Mouse (Mus musculus) granulocyte monocyte progenitor cell, adult 5-6 weeks (primary cell): ENCODE measurements around the gene Clba1. TPM values are rescaled to one million over a fixed set of nuclear protein-coding genes. Genes with fewer than 3 reads are reported as not detected.

ENCODE experiments used
- ATAC-seq: replicated peaks from 2 replicates; pipeline ENCODE4 v1.8.0; 2016; ENCODE audit warnings: mild to moderate bottlenecking, moderate TSS enrichment, inconsistent platforms; ENCODE audit not compliant: poor library complexity, severe bottlenecking
- total RNA-seq, 2 experiments: library from RNA; stranded (forward) in 1 of 2; stranded (reverse) in 1 of 2; fragments of 200-712, 200-1000 nt in 1 of 2; fragments of >200 nt in 1 of 2; fragmentation: Nextera tagmentation in 1 of 2; gene quantifications; 2 replicates each; pipeline ENCODE4 v1.2.3; 2014 to 2017

Clba1 gene
- total RNA-seq (2014; fragmentation: Nextera tagmentation) (1.7 and 2.4 TPM in 2 replicates), total RNA-seq (2017) (0.30 and 1.2 TPM in 2 replicates)

DNA sequence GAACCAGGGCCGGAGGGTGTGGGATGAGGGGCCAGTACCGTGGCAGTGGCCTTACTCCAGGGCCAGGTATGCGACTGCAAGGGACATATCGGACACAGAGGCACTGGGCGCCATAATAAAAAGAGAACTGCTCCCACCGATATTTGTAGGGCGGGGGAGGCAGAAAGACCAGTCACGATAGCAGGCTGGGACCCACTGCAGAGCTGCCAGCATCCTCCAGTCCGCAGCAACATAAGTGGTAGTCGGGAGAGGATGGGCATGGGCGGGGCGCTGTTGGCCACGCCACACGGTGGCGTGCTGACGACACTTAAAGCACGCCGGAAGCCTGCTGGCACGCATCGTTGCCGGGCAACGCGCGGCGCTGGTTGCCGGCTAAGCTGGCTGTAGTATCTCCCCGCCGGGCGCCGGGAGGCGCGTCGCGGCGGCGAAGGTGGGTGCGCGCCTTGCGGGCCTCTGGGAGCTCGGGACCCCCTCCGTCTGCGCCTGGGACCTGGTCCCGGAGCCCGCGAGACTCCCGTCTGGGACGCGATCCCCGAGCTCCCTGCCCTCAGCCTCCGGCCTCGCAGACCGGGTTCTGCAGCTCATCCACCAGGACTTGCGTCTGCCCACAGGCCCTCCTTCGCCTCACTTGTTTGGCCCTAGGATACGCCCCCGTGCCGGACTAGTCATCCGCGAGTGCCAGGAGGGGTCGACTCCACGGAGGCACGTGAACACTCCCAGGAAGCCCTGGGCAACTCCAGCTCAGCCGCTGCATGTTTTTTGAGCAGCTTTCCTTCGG is at the start of gene Clba1:
Gene Clba1 (plus strand): TSS at position 351 of the 778 bp plus-strand sequence.
- peak; percentile 90 for ATAC-seq

DNA sequence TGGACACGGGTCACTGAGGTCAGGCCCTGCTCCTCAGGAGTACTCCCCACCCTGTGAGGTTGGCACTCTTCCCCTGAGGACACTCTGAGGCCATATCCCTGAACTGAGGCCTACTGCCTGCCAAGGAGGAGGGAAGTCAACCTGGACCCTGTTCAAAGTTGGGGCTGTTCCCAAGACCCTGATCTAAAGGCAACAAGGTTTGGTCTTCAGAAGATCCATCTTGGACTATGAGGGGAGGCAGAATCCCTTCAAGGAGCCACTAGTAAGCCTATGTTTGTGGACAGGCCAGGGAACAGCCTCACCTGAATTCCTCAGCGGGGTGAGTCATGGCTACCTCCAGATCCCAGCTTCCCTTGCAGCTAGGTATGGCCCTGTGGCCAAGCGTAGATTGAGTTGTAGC is 49.3 kb upstream of the Clba1 start:
- ATAC-seq: no peak

DNA sequence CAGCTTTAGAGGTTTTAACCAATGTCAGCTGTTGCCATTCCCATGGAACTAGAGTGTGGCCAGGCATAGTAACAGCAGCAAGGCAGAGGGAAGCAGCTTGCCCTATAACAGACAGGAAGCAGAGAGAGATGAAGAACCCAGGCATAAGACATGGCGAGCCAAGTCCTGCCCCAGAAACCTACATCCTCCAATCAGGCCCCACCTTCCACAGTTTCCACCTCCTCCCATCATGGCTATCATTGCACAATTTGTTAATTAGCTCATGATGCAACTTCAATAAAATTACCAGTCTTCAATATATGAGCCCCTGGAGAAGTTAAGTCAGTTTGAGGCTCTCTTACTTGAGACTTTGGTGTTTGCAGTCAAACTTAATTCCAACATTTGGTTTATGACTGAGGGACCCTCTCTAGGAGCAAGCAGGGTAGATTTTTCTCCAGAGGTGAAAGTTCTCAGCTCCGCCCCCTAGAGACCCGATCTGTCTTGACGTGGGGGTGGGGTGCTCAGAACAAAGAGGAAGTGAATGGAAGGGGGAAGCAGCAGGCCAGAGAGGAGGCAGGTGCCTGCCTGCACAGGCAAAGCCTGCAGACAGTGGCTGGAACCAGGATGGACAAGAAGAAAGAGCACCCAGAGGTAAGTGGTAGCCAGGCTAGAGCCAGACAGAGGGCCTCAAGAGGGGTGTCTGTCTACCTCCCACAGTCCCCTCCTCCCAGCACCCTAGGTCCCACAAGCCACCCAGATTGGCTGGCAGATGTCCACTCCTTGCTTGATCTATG is 48.4 kb upstream of the Clba1 start, which contains the start of gene Pld4:
Gene Pld4 (plus strand): TSS at position 502 of the 773 bp plus-strand sequence.
- peak; percentile 71 for ATAC-seq

DNA sequence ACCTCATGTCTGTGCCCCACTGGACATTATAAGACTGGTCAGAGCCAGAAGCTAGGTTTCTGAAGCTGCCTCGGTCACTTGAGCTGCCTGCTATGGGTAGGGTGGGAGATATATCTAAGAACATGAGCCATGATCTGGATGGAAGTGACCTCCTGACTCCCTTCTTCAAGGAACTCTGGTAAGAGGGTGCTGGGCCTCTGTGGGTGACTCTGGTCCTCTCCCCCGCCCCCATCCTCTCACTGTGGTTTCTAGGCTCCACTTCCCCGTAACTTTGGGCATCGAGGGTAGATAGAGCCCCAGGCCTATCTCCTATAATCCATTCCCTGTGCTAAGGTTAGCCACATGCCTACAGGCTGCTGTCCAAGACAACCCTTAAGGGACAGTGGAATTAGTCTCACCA is 47.3 kb upstream of the Clba1 start:
- ATAC-seq: peak; percentile 24; the same call in 1 of the 2 replicates

DNA sequence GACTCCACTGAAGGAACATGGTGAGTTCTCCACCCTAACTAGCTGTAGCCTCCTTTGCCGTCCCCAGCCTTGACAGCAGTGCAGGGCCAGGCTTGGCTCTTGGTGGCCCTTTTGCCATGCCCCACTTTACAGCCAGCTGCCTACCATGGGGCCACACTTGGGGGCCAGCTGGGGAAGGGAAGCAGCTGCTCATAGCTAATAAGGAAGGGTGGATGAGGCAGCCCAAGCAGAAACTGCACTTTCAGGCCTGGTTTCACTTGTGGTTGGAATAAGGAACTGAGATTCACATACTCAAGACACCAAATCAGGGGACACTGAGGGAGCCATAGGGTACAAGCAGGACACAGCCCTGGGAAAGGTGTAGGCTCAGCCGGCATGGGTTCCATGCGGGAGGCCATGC is 46.7 kb upstream of the Clba1 start:
- ATAC-seq: peak; percentile 83

DNA sequence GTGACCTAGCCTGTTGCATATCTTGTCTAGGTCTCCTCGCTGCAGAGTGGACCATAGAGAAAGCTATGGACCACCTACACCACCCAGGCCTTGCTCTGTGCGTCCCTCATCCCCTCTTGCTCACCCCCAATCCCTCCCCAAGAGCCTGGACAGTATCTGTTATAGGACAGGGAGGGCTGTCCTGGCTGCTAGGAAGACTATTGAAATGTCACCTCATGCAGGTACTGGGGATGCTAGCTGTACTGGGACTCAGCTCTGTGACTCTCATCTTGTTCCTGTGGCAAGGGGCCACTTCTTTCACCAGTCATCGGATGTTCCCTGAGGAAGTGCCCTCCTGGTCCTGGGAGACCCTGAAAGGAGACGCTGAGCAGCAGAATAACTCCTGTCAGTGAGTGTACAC is 45.6 kb upstream of the Clba1 start:
- ATAC-seq: no peak

DNA sequence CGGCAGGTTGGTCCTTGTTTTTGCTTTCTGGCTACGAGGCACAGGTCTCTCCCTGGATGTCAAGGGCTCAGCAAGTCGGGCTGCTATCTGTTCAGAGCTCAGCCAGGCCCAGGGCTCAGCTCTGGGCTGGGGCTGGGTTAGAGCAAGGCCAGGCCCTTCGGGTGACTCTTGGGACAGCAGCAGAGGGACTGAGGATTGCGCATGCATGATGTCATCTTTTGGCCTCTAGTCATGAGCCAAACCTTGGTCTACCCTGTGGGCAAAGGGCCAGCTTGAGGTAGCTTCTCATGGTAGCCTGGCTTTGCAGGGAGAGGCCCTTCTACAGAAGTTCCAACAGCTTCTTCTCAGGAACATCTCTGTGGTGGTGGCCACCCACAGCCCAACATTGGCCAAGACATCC is 44.6 kb upstream of the Clba1 start:
- ATAC-seq: no peak

DNA sequence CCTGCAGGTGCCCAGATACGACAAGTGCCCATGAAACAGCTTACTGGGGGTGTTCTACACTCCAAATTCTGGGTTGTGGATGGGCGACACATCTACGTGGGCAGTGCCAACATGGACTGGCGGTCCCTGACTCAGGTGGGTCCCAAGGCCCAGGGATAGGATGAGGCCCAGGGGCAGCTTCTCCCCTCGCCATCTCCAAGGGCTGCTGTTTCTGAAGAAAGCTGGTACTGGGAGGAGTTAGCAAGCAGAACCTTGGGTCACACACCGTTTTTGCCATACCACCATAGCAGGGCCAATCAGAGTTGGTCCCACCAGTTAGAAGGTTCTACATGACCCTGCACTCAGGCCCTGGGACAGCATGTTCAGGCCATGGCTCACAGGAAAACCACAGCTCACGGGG is 43.7 kb upstream of the Clba1 start:
- ATAC-seq: no peak

DNA sequence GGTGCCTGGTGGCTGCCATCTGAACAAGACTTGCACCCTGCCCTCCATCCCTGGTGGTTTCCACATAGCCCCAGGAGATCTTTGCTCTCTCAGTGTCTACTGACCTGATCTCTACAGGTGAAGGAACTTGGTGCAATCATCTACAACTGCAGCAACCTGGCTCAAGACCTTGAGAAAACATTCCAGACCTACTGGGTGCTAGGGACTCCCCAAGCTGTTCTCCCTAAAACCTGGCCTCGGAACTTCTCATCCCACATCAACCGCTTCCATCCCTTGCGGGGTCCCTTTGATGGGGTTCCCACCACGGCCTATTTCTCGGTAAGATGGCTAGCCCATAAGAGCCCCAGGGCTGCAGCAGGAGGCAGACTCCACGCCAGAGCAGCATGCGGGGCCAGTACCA is 42.2 kb upstream of the Clba1 start:
- ATAC-seq: no peak

DNA sequence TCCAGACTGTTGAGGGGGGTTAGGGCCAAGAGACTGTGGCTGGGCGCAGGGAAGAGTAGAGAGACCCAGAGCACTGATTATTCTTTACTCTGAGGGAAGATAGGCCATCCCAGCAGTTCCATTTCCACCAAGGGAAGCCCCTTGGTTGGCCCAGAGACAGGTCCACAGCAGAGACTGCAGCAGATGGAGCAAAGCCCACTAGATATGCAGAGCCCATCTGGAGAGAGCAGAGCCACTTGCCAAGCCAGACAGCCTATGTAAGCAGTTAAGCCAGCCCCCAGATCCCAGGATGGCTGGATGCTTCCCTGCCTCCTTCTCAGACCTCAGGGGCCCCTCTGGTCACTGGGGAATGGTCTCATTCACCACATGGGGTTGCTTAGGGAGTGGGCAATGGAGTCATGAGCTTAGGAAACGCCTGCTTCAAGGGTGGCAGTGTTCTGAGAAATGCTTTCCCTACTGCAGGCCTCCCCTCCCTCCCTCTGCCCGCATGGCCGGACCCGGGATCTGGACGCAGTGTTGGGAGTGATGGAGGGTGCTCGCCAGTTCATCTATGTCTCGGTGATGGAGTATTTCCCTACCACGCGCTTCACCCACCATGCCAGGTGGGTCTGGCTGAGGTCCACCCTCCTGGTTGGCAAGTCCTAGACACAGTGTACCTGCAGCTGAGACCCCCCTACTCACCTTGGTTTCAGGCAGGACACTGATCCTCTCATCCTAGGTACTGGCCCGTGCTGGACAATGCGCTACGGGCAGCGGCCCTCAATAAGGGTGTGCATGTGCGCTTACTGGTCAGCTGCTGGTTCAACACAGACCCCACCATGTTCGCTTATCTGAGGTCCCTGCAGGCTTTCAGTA is 41.5 kb upstream of the Clba1 start:
- ATAC-seq: no peak

DNA sequence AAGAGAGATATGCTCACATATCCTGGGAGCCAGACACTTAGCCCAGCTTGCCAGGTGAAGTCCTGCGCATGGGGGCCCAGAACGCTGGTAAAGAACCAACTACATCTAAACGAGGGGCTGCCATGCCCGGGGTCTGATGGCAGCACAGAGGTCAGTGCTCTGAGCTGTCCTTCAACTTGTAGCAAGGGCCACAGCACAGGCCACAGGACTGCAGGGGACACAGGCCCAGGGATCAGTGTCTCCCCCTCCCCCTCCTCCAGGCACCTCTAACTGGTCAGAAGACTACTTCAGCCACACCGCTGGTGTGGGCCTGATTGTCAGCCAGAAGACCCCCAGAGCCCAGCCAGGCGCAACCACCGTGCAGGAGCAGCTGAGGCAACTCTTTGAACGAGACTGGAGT is 40.6 kb upstream of the Clba1 start:
- ATAC-seq: no peak

DNA sequence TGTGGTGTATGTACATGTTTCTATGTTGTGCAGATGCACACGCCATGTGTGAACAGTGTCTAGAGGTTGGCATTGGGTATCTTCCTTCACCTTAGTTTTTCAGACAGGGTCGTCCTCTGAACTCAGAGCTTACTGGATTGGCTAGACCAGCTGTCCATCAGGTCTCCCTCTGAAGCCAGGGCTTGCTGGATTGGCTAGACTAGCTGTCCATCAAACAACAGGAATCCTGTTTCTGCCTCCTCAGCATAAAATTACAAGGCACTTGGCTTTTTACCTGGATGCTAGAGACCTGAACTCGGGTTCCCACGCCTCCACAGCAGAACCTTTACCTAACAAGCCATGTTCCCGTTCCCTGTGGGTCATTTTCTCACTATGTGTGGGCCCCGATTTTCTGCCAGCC is 39.7 kb upstream of the Clba1 start:
- ATAC-seq: no peak

DNA sequence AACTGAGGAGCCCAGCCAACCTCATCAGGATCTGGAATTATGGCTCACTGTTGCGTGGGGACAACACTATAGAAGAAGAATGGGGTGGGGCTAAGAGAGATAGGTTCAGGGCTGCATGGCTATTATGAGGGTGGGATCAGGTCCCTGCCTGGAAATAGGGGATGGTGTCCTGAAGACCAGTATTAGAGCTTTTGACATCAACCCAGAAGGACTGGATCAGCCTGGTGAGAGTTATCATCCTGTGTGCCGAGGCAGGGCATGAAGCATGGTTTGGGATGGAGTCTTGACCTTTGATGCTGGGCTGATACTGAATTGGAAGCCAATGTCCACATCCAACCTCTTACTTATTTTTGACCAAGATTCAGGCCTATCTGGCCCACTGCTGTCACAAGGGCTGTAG is 39.0 kb upstream of the Clba1 start:
- no peak for ATAC-seq

DNA sequence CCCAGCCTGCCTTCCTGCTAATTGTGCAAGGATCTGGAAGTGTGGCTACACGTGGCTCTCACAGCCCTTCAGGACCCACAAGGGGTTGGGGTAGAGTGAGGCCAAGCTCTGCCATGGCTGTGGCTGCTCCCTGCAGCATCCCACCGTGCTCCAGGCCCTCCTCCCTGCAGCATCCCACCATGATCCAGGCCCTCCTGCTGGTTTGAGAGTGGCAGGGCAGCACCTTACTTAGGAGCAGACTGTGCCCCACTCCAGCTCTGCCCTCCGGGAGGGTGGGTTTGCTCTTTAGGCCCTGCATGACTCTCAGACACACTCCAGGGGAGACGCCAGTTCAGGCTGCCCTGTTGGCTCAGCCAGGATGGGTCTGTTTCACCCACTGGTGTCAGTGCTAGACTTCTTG is 38.3 kb upstream of the Clba1 start:
- ATAC-seq: no peak

DNA sequence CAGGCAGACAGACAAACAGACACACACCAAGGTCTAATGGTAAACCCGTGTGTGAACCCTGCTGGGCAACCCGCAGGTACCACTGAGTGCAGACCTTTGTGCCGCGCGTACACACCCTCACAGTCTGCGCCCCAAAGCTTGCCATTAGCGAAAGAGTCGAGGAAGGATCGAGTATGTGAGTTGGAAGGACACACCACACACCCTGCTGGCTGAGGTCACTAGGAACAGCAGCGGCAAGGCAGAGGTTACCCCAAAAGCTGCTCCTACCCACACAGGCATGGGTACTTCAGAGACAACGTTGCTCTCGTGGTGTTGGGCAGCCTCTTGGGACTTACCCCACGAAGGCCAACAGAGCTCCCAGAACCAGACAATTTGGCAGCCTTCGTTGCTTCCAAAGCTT is 36.4 kb upstream of the Clba1 start:
- ATAC-seq: no peak

DNA sequence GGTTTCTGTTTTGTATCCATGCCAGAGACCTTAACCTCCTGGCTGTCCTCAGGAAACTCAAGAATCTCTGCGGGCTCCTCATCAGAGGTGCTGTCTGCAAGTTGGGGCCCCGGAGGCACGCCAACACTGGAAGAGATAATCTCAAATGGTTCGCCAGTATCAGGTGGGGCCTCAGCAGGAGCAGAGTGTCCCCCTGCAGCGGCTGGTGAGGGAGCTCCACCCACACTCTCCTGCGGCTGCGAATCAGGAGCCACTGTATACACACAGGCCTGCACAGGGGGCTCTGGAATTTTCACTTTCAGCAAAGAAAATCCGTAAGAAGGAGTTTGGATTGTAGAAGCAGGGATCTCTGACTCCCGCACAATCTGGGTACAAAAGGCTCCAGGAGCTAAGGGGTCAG is 35.4 kb upstream of the Clba1 start:
- no peak for ATAC-seq

DNA sequence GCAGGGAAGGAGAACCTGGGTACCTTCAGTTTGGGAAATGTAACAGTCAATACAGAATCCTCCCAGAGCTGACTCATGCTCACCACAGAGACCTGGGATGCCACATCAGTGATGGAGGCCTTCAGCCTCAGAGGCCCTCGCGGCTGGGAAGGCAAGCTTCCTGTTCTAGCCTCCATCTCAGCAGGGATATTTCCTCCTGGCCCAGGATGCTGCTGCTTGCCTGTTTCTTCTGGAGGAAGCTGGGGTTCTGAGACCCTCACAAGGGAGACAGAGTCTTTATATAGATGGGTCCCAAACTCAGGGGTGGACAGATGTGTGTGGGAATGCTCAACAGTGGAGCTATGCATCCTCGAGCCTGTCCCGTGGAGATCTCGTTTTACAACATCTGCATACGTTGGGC is 34.7 kb upstream of the Clba1 start:
- no peak for ATAC-seq

DNA sequence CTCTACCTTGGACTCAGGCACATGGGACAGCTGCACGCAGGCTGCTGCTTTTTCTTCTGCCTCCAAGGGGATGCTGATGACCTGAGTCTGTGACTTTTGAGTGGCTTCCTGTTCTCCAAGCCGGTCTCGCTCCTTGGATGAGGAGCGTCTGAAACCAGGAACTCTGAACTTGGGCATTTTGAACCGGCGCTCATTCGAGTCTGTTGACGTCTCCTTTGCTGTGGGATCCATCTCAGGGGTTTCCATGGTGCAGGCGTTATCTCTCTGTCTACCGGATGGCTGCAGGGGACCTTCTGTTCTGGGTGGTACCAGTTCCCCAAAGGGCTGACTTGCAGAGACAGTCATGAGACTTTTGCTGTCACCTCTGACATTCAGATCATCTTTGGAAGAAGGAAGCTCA is 34.3 kb upstream of the Clba1 start:
- ATAC-seq: no peak

DNA sequence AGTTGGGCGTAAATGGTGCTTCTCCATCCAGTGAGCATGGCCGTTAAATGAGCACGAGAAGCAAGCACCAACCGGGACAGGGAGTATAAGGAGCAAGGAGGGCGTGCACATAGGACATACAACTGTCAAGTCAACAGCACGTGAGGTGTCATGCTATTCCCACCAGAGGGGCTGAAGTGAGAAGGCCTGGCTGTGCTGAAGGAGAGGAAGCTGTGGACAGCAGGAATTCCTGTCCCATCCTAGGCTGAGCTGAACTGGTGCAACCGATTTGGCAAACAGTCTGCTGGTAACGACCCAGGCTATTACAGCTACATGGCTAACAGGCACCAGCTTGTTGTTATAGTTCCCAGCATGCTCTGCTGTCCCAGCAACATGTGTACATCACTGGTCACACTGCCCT is 17.7 kb upstream of the Clba1 start:
- ATAC-seq: no peak

DNA sequence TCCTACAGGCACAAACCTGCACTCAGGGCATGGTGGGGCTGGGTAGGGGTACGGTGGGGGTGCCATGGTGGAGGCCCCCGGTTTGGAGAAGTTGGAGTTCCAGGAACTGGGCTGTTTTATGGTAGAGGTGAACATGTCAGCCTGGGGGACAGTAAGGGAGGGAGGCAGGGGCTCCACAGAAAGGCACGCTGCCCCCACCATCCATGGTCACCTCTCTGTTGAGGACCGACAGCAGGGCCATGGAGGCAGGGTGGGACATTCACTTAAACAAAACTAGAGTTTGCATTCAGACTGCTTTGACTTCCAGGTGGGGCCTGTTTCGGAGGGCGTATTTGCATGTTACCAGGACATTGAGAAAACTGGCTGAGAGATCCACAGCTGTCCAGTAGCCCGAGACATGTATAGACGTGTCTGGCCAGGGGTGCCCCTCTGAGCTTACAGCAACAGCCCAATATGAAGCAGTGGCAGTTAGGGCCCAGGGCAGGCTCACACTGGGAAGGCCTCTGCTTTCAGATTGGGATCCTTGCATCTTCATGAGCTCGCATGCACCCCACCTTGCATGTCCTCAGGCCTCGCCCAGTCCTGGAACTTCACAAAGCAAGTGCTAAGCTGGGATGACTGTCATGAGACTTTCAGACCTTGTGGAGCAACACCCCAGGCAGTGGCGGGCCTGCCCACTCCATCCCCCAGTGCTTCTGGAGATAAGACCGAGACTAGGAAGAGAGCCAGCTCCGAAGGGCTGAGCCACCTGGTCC is 15.0 kb upstream of the Clba1 start:
- no peak for ATAC-seq
